Mouse (Mus musculus): ENCODE measurements around the gene Vgll4. TPM values are rescaled to one million over a fixed set of nuclear protein-coding genes. Genes with fewer than 3 reads are reported as not detected.

The Vgll4 gene
- polyA plus RNA-seq, 1 experiment = 36.1 TPM

- Histone ChIP-seq H3K4me1 (ENCODE audit: control insufficient read depth, insufficient read depth, insufficient read length) (peaks cover 35% of the 10 kb centered on the region; the same call in 1 of the 2 replicates), H3K27ac (ENCODE audit: insufficient read depth, low read length) (peak overlapping the region; percentile 92), H3K36me3 (ENCODE audit: control insufficient read depth, insufficient read depth, low read length) (no peaks in the 10 kb centered on the region), H3K4me3 (ENCODE audit: extremely low read depth, insufficient read depth, insufficient read length) (peak overlapping the region; percentile 68), H3K27me3 (ENCODE audit: control insufficient read depth, insufficient read depth, low read length) (no peaks in the 10 kb centered on the region)
- no peak for DNase-seq (ENCODE audit: low read depth in 1 of 2, low spot score in 2 of 2)
- TF ChIP-seq POLR2A (IDR thresholded peaks at IDR 0.05; ENCODE audit: low read depth, low read length) = no peak
- TF ChIP-seq CTCF (IDR thresholded peaks at IDR 0.05; ENCODE audit: extremely low read depth, insufficient read depth, insufficient read length, insufficient replicate concordance) = no peak
- 48% methylated on average over 3 of the region's 3 CpGs for WGBS
Observed at GRCm38 (mm10) chr6:114873808-114874137, 96.0 kb downstream of the Vgll4 start.

- Histone ChIP-seq H3K4me3 (ENCODE audit: extremely low read depth, insufficient read depth, insufficient read length) (no peak overlapping the region), H3K27me3 (ENCODE audit: control insufficient read depth, insufficient read depth, low read length) (no peaks in the 10 kb centered on the region), H3K36me3 (ENCODE audit: control insufficient read depth, insufficient read depth, low read length) (no peaks in the 10 kb centered on the region), H3K4me1 (ENCODE audit: control insufficient read depth, insufficient read depth, insufficient read length) (peaks cover 27% of the 10 kb centered on the region; the same call in 1 of the 2 replicates), H3K27ac (ENCODE audit: insufficient read depth, low read length) (no peak overlapping the region)
- DNase-seq (ENCODE audit: low read depth in 1 of 2, low spot score in 2 of 2) = no peak
- 95% methylated on average over 14 of the region's 14 CpGs for WGBS
- TF ChIP-seq POLR2A (IDR thresholded peaks at IDR 0.05; ENCODE audit: low read depth, low read length) = no peak
- no peak for TF ChIP-seq CTCF (IDR thresholded peaks at IDR 0.05; ENCODE audit: extremely low read depth, insufficient read depth, insufficient read length, insufficient replicate concordance)
Observed at GRCm38 (mm10) chr6:114871010-114871660, 98.7 kb downstream of the Vgll4 start.

- Histone ChIP-seq H3K27ac (ENCODE audit: insufficient read depth, low read length) (no peak overlapping the region), H3K4me3 (ENCODE audit: extremely low read depth, insufficient read depth, insufficient read length) (no peak overlapping the region), H3K4me1 (ENCODE audit: control insufficient read depth, insufficient read depth, insufficient read length) (peaks cover 18% of the 10 kb centered on the region; the same call in 1 of the 2 replicates), H3K36me3 (ENCODE audit: control insufficient read depth, insufficient read depth, low read length) (no peaks in the 10 kb centered on the region), H3K27me3 (ENCODE audit: control insufficient read depth, insufficient read depth, low read length) (no peaks in the 10 kb centered on the region)
- TF ChIP-seq CTCF (IDR thresholded peaks at IDR 0.05; ENCODE audit: extremely low read depth, insufficient read depth, insufficient read length, insufficient replicate concordance) (no peak), POLR2A (IDR thresholded peaks at IDR 0.05; ENCODE audit: low read depth, low read length) (no peak)
- 73% methylated on average over 6 of the region's 6 CpGs for WGBS
- DNase-seq (ENCODE audit: low read depth in 1 of 2, low spot score in 2 of 2) = no peak
Observed at GRCm38 (mm10) chr6:114869501-114870076, 100.2 kb downstream of the Vgll4 start.

GRCm38 (mm10) chr6:114868656-114869055, 101.1 kb downstream of the Vgll4 start:
- H3K27ac ChIP-seq (ENCODE audit: insufficient read depth, low read length) = no peak overlapping the region
- H3K4me3 ChIP-seq (ENCODE audit: extremely low read depth, insufficient read depth, insufficient read length) = no peak overlapping the region
- H3K36me3 ChIP-seq (ENCODE audit: control insufficient read depth, insufficient read depth, low read length) = peaks cover 3% of the 10 kb centered on the region

GRCm38 (mm10) chr6:114866619-114867018, 103.2 kb downstream of the Vgll4 start:
- Histone ChIP-seq H3K4me1 (ENCODE audit: control insufficient read depth, insufficient read depth, insufficient read length) (no peaks in the 10 kb centered on the region; the same call in 1 of the 2 replicates), H3K4me3 (ENCODE audit: extremely low read depth, insufficient read depth, insufficient read length) (no peak overlapping the region), H3K27me3 (ENCODE audit: control insufficient read depth, insufficient read depth, low read length) (no peaks in the 10 kb centered on the region), H3K27ac (ENCODE audit: insufficient read depth, low read length) (no peak overlapping the region), H3K36me3 (ENCODE audit: control insufficient read depth, insufficient read depth, low read length) (peaks cover 15% of the 10 kb centered on the region)
- no peak for DNase-seq (ENCODE audit: low read depth in 1 of 2, low spot score in 2 of 2)
- no peak for TF ChIP-seq POLR2A (IDR thresholded peaks at IDR 0.05; ENCODE audit: low read depth, low read length)
- no peak for TF ChIP-seq CTCF (IDR thresholded peaks at IDR 0.05; ENCODE audit: extremely low read depth, insufficient read depth, insufficient read length, insufficient replicate concordance)
- 77% methylated on average over 4 of the region's 4 CpGs for WGBS

More at GRCm38 (mm10) chr6:114868656-114869055, 101.1 kb downstream of the Vgll4 start:
- WGBS = 93% methylated on average over 7 of the region's 7 CpGs
- H3K4me1 ChIP-seq (ENCODE audit: control insufficient read depth, insufficient read depth, insufficient read length) = peaks cover 12% of the 10 kb centered on the region; the same call in 1 of the 2 replicates
- DNase-seq (ENCODE audit: low read depth in 1 of 2, low spot score in 2 of 2) = no peak
- no peak for TF ChIP-seq CTCF (IDR thresholded peaks at IDR 0.05; ENCODE audit: extremely low read depth, insufficient read depth, insufficient read length, insufficient replicate concordance)
- TF ChIP-seq POLR2A (IDR thresholded peaks at IDR 0.05; ENCODE audit: low read depth, low read length) = no peak
- H3K27me3 ChIP-seq (ENCODE audit: control insufficient read depth, insufficient read depth, low read length) = no peaks in the 10 kb centered on the region

GRCm38 (mm10) chr6:114866078-114866477, 103.7 kb downstream of the Vgll4 start:
- no peak overlapping the region for H3K27ac ChIP-seq (ENCODE audit: insufficient read depth, low read length)

GRCm38 (mm10) chr6:114864421-114864820, 105.4 kb downstream of the Vgll4 start:
- Histone ChIP-seq H3K27ac (ENCODE audit: insufficient read depth, low read length) (no peak overlapping the region), H3K27me3 (ENCODE audit: control insufficient read depth, insufficient read depth, low read length) (no peaks in the 10 kb centered on the region), H3K4me1 (ENCODE audit: control insufficient read depth, insufficient read depth, insufficient read length) (no peaks in the 10 kb centered on the region; the same call in 1 of the 2 replicates), H3K4me3 (ENCODE audit: extremely low read depth, insufficient read depth, insufficient read length) (no peak overlapping the region), H3K36me3 (ENCODE audit: control insufficient read depth, insufficient read depth, low read length) (peaks cover 27% of the 10 kb centered on the region)
- WGBS = 91% methylated on average over 8 of the region's 8 CpGs
- DNase-seq (ENCODE audit: low read depth in 1 of 2, low spot score in 2 of 2) = no peak
- TF ChIP-seq CTCF (IDR thresholded peaks at IDR 0.05; ENCODE audit: extremely low read depth, insufficient read depth, insufficient read length, insufficient replicate concordance) = no peak
- TF ChIP-seq POLR2A (IDR thresholded peaks at IDR 0.05; ENCODE audit: low read depth, low read length) = no peak

More at GRCm38 (mm10) chr6:114866078-114866477, 103.7 kb downstream of the Vgll4 start:
- no peak for TF ChIP-seq POLR2A (IDR thresholded peaks at IDR 0.05; ENCODE audit: low read depth, low read length)
- no peak for TF ChIP-seq CTCF (IDR thresholded peaks at IDR 0.05; ENCODE audit: extremely low read depth, insufficient read depth, insufficient read length, insufficient replicate concordance)
- Histone ChIP-seq H3K27me3 (ENCODE audit: control insufficient read depth, insufficient read depth, low read length) (no peaks in the 10 kb centered on the region), H3K4me1 (ENCODE audit: control insufficient read depth, insufficient read depth, insufficient read length) (no peaks in the 10 kb centered on the region; the same call in 1 of the 2 replicates), H3K4me3 (ENCODE audit: extremely low read depth, insufficient read depth, insufficient read length) (no peak overlapping the region), H3K36me3 (ENCODE audit: control insufficient read depth, insufficient read depth, low read length) (peaks cover 20% of the 10 kb centered on the region)
- 65% methylated on average over 3 of the region's 3 CpGs for WGBS
- DNase-seq (ENCODE audit: low read depth in 1 of 2, low spot score in 2 of 2) = no peak
